Mouse (Mus musculus): ENCODE measurements around the gene Usf2. TPM values are rescaled to one million over a fixed set of nuclear protein-coding genes. Genes with fewer than 3 reads are reported as not detected.

The Usf2 gene
- polyA plus RNA-seq (2015; fragmentation: Nextera tagmentation; extraction: Ambion mirVana) = 17.0 and 22.5 TPM in 2 replicates

DNA sequence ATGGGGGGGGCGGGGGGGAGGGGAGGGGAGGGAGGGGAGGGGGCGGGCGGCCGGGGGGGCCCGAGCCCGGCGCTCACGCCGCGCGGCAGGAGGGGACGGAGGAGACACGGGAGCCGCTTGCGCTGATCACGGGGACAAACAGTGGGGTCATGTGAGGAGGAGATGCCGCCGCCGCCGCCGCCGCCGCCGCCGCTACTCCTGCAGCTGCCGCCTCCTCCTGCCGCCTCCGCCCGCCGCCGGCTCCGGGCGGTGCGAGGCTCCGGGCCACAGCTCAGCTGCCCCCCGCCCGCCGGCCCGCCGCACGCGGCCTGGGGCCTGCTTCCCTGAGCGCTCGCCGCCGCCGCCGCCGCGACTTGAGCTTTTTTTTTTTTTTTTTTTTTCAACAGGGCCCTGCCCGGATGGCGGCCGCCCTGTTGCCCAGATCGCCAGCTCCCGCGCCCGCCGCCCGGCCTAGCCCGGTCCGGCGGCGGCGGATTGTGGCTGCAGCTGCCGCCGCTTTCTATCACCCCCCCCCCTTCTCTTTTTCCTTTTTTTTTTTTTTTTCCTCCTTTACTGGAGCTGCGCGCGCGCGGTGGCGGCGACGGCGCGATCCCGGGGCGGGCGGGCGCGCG is at the start of gene Usf2:
TSS of gene Usf2 (minus strand) at position 48 of the 611 bp plus-strand sequence.

GRCm38 (mm10) chr7:30973501-30974289 is 17.1 kb upstream of the Usf2 start, which contains the start of gene Fam187b:
TSS of gene Fam187b (plus strand) at chr7:30973790.

DNA sequence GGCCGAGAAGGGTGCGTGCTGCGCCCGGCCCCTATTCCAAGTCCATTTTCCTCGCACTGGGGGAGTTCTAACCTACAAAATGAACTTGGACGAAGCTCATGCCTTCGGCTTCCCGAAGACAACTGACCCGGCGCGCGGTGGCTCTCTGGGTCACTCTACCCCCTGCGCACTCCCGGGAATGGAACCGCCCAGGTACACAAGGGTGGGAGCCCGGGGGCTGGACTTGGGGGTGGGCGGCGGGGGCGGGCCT is 16.6 kb upstream of the Usf2 start, which contains the start of gene Lsr:
TSS of gene Lsr (minus strand) at position 214 of the 250 bp plus-strand sequence.

DNA sequence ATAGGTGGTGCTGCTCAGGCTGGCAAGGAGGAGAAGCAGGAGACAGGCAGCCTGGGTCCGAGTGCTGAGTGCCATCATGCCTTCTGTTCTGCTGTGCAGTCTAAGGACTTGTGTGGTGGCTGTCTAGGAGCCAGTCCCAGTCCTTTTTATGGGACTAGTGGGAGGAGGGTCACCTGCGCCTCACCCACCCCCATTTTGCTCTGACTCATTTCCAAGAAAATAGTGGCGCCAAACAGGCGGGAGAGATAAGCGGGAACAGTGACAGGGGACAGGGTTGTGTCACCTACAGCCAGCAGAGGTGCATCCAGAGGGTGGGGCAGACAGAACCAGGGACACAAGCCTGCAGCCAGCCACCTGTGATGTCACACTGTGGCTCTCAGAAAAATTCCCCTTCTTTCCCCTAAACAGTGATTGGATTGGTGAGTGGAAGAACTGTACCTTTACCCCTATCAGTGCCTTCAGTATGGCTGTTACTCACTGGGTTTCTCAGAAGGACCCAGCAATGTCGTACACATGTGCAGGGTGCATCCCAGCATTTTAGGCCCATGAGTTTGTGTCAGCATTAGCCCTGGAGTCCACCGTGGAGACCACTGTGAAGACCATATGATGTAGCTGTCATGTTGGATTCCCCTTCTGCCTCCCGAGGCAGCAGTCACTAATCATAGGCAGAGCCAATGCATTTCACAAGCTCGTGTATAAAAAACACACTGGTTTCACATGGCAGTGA is 12.5 kb downstream of the Usf2 start, which contains the start of gene Hamp:
TSS of gene Hamp (minus strand) at position 124 of the 727 bp plus-strand sequence.

DNA sequence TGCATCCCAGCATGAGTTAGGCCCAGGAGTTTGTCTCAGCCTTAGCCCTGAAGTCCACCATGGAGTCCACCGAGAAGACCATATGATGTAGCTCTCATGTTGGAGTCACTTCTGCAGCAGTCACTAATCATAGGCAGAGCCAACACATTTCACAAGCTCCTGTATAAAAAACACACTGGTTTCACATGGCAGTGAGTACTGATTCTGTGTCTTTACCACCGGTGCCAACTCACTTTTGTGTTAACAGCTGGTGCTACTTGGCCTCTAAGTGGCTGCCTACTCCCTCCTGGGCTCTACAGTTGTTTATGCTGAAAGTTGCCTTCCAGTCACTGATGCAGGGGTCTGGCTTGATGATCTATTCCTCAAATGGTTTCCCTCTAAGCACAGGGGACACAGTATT is 32.0 kb downstream of the Usf2 start, which contains the start of gene Hamp2:
TSS of gene Hamp2 (minus strand) at position 101 of the 400 bp plus-strand sequence.

DNA sequence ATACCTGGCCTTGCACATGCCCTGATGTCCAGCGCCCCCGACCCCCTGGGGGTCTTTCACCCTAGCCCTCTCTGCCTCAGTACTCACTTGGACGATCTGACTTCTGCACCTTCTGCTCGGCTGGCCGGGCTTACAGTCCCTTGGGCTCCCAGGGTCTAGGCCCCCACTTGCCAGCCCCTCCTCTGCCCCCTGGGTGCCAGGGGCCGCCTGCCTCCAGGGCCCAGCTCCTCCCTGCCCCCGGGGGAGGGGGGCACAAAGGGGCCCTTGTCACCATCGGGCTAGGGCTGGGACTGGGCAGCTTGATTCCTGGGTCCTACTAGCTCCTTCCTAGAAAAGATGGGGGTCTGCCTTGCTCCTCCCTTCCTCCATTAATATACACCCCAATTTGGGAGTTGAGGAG is 41.9 kb downstream of the Usf2 start, which contains the start of gene Mag:
TSS of gene Mag (minus strand) at position 142 of the 400 bp plus-strand sequence.

Other genes starting within 250 kb of the Usf2 start
- 2.5 and 2.7 TPM in 2 replicates for gene Atp4a, start 244.6 kb downstream of the Usf2 start, polyA plus RNA-seq (2015; fragmentation: Nextera tagmentation; extraction: Ambion mirVana)
- gene Tmem147, start 227.3 kb downstream of the Usf2 start, polyA plus RNA-seq (2015; fragmentation: Nextera tagmentation; extraction: Ambion mirVana) = 231 and 307 TPM in 2 replicates
- gene Gapdhs, start 213.1 kb downstream of the Usf2 start, polyA plus RNA-seq (2015; fragmentation: Nextera tagmentation; extraction: Ambion mirVana) = 0.11 and 0.35 TPM in 2 replicates
- gene Sbsn, start 205.3 kb downstream of the Usf2 start, polyA plus RNA-seq (2015; fragmentation: Nextera tagmentation; extraction: Ambion mirVana) = 16.2 and 29.7 TPM in 2 replicates
- 49.0 and 57.0 TPM in 2 replicates for gene Dmkn, start 193.0 kb downstream of the Usf2 start, polyA plus RNA-seq (2015; fragmentation: Nextera tagmentation; extraction: Ambion mirVana)
- gene Krtdap, start 168.9 kb downstream of the Usf2 start, polyA plus RNA-seq (2015; fragmentation: Nextera tagmentation; extraction: Ambion mirVana) = 32.6 and 84.5 TPM in 2 replicates
- 0.25 and 0.35 TPM in 2 replicates for gene Ffar2, start 133.0 kb downstream of the Usf2 start, polyA plus RNA-seq (2015; fragmentation: Nextera tagmentation; extraction: Ambion mirVana)
- 2.1 and 5.5 TPM in 2 replicates for gene Ffar3, start 100.6 kb downstream of the Usf2 start, polyA plus RNA-seq (2015; fragmentation: Nextera tagmentation; extraction: Ambion mirVana)
- not detected in 2 replicates for gene Ffar1, start 95.2 kb downstream of the Usf2 start, polyA plus RNA-seq (2015; fragmentation: Nextera tagmentation; extraction: Ambion mirVana)
- gene Cd22, start 76.5 kb downstream of the Usf2 start, polyA plus RNA-seq (2015; fragmentation: Nextera tagmentation; extraction: Ambion mirVana) = 0.36 and 0.40 TPM in 2 replicates
- gene Mag, start 41.9 kb downstream of the Usf2 start, polyA plus RNA-seq (2015; fragmentation: Nextera tagmentation; extraction: Ambion mirVana) = 0.27 and 0.55 TPM in 2 replicates
- 0.50 TPM in 1 of 2 replicates, not detected in the other for gene Hamp2, start 32.1 kb downstream of the Usf2 start, polyA plus RNA-seq (2015; fragmentation: Nextera tagmentation; extraction: Ambion mirVana)
- gene Hamp, start 12.8 kb downstream of the Usf2 start, polyA plus RNA-seq (2015; fragmentation: Nextera tagmentation; extraction: Ambion mirVana) = 2.9 and 4.7 TPM in 2 replicates
- gene Lsr, start 16.7 kb upstream of the Usf2 start, polyA plus RNA-seq (2015; fragmentation: Nextera tagmentation; extraction: Ambion mirVana) = 6.0 and 8.3 TPM in 2 replicates
- gene Fam187b, start 17.0 kb upstream of the Usf2 start, polyA plus RNA-seq (2015; fragmentation: Nextera tagmentation; extraction: Ambion mirVana) = 0.61 and 0.90 TPM in 2 replicates
- gene Fxyd5, start 85.7 kb upstream of the Usf2 start, polyA plus RNA-seq (2015; fragmentation: Nextera tagmentation; extraction: Ambion mirVana) = 52.9 and 58.4 TPM in 2 replicates
- gene Fxyd7, start 94.7 kb upstream of the Usf2 start, polyA plus RNA-seq (2015; fragmentation: Nextera tagmentation; extraction: Ambion mirVana) = 13.9 and 77.9 TPM in 2 replicates
- 225 and 390 TPM in 2 replicates for gene Fxyd1, start 100.4 kb upstream of the Usf2 start, polyA plus RNA-seq (2015; fragmentation: Nextera tagmentation; extraction: Ambion mirVana)
- gene Lgi4, start 102.5 kb upstream of the Usf2 start, polyA plus RNA-seq (2015; fragmentation: Nextera tagmentation; extraction: Ambion mirVana) = 1.5 and 2.2 TPM in 2 replicates
- gene Fxyd3, start 119.9 kb upstream of the Usf2 start, polyA plus RNA-seq (2015; fragmentation: Nextera tagmentation; extraction: Ambion mirVana) = 3.7 and 9.1 TPM in 2 replicates
- gene Hpn, start 158.5 kb upstream of the Usf2 start, polyA plus RNA-seq (2015; fragmentation: Nextera tagmentation; extraction: Ambion mirVana) = 6.0 and 8.0 TPM in 2 replicates
- gene Scn1b, start 170.2 kb upstream of the Usf2 start, polyA plus RNA-seq (2015; fragmentation: Nextera tagmentation; extraction: Ambion mirVana) = 4.7 and 6.2 TPM in 2 replicates
- gene Gramd1a, start 199.1 kb upstream of the Usf2 start, polyA plus RNA-seq (2015; fragmentation: Nextera tagmentation; extraction: Ambion mirVana) = 37.2 and 38.5 TPM in 2 replicates

All from adrenal gland, postnatal 0 days (tissue).